8 mouse cellular contexts compared by ENCODE assay signal in the genomic region with DNA sequence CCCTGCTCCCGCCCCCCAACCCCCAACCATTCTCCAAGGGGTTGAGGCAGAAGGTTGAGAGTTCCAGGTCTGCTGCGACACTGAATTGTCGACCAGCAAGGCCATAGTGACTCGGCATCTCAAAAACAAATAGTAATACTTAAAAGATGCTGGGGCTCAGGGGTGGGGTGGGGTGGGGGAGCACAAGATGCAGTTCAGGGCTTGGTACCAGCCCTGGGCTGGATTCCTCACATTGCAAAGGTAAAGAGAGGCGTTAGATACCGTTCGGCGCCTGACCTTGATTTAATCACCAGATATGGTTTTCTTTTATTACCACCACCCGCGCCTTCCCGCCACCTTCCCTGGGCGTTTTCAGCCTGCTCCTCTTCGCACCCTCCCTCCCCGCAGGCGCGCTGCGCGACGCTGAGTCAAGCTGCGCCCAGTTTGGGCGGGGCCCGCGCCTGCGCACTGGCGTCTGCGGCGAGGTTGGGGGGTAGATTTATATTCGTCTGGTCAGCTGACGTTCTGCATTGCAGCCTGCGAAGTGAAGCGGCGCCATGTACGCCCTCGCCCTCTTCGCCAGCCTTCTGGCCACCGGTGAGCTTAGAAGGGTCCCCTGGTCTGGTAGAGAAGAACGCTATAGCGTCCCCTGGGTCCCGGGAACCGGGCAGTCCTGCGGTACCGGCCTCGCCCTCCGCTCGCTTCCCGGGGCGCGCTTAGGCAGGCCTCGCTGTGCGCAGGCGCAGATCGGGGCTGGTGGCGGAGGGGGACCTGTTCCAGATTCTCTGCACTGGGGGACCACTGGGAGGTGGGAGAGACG. TPM values are rescaled to one million over a fixed set of nuclear protein-coding genes. Genes with fewer than 3 reads are reported as not detected.
DNase-seq lines count a peak whose midpoint lies in the region; ATAC-seq and TF ChIP-seq lines count a peak whose summit lies in the region.

A gene (plus strand): TSS at position 421 of the 799 bp plus-strand sequence.

- H3K36me3 ChIP-seq in hindbrain, embryonic 14.5 days (replicated peaks; ENCODE audit: control insufficient read depth, insufficient read depth): no peaks in the 10 kb centered on the region

- peak within 1 kb of the TSS; percentile 61 for H3K4me3 ChIP-seq in hindbrain, embryonic 14.5 days (replicated peaks; ENCODE audit: low read length)

- H3K27me3 ChIP-seq in Patski: no peaks in the 10 kb centered on the region
- H3K27me3 ChIP-seq in hindbrain, embryonic 14.5 days (ENCODE audit: control insufficient read depth, insufficient read depth, low read length): no peaks in the 10 kb centered on the region

- H3K9me3 ChIP-seq in hindbrain, embryonic 14.5 days (ENCODE audit: control insufficient read depth, low read length): no peaks in the 10 kb centered on the region

- TF ChIP-seq CTCF in Patski (IDR thresholded peaks at IDR 0.05): no peak

- peak; percentile 74 for ATAC-seq in Patski
- peak; percentile 92 for ATAC-seq in hindbrain, embryonic 14.5 days (ENCODE audit: low FRiP score)

- POLR2A ChIA-PET in Patski (lab: Charles Lee): interaction anchor here (0.6 to 1.7 kb wide), 3 partner anchors 13 to 24 kb away, joined by 3 read pairs; no protein-coding TSS in a partner anchor

- WGBS in hindbrain, embryonic 14.5 days: 2% methylated on average over 54 of the region's 54 CpGs

- H3K27ac ChIP-seq in hindbrain, embryonic 14.5 days: peak within 1 kb of the TSS; percentile 95

- H3K4me2 ChIP-seq in hindbrain, embryonic 14.5 days (replicated peaks): peak within 1 kb of the TSS; percentile 77

- DNase-seq in Patski (ENCODE audit: low read depth, low spot score): peak; percentile 71
- peak; percentile 95 to 97 for DNase-seq in cerebellum, postnatal 14 days
- peak; percentile 88 to 93 for DNase-seq in frontal cortex, postnatal 25 days (ENCODE audit: low spot score in 2 of 2)
- DNase-seq in hindbrain, embryonic 14.5 days (ENCODE audit: low spot score): peak; percentile 96
- peak; percentile 96 to 98 for DNase-seq in layer of hippocampus, postnatal 36 days
- DNase-seq in lung, postnatal 36 days: peak; percentile 93
- DNase-seq in retina, postnatal 1 day: peak; percentile 95
- DNase-seq in urinary bladder, adult 18-20 months (ENCODE audit: low spot score in 2 of 2): peak; percentile 91 to 96

- peaks cover 41% of the 10 kb centered on the region for H3K4me1 ChIP-seq in hindbrain, embryonic 14.5 days (replicated peaks; ENCODE audit: control insufficient read depth, insufficient read depth, low read length)

- CTCF ChIA-PET in Patski (lab: Charles Lee): no interaction called here

- peak within 1 kb of the TSS; percentile 74 for H3K9ac ChIP-seq in hindbrain, embryonic 14.5 days

- in situ Hi-C loops in Patski (cut with MboI; ENCODE audit: low pct_unique_long_range_greater_than_20kb): no loop called here

RNA-seq across cellular contexts. Expression of the gene that starts here (rescaled TPM):
- polyA plus RNA-seq in Patski (2021): 1,741 TPM
- 147 and 180 TPM in 2 replicates for polyA plus RNA-seq in hindbrain, embryonic 14.5 days (2014; fragmentation: Nextera tagmentation; extraction: Ambion mirVana)
- total RNA-seq in layer of hippocampus, postnatal 36 days (2021): 1,000 to 10,000 TPM; 1,330 to 1,401 TPM

Comparison
In these comparisons a context has a peak if more than half of its experiments do, and no peak if none do; other contexts are left out.
1. Peak in every context shown above with its lines: DNase-seq, ATAC-seq, H3K4me3 ChIP-seq and H3K27ac ChIP-seq.